Mouse (Mus musculus): ENCODE measurements around the gene BC052040. TPM values are rescaled to one million over a fixed set of nuclear protein-coding genes. Genes with fewer than 3 reads are reported as not detected.

The BC052040 gene
- total RNA-seq (2015; ENCODE audit: low replicate concordance) (2.9 and 5.6 TPM in 2 replicates), total RNA-seq (2017; ENCODE audit: low replicate concordance) (2.2 and 2.6 TPM in 2 replicates)

DNA sequence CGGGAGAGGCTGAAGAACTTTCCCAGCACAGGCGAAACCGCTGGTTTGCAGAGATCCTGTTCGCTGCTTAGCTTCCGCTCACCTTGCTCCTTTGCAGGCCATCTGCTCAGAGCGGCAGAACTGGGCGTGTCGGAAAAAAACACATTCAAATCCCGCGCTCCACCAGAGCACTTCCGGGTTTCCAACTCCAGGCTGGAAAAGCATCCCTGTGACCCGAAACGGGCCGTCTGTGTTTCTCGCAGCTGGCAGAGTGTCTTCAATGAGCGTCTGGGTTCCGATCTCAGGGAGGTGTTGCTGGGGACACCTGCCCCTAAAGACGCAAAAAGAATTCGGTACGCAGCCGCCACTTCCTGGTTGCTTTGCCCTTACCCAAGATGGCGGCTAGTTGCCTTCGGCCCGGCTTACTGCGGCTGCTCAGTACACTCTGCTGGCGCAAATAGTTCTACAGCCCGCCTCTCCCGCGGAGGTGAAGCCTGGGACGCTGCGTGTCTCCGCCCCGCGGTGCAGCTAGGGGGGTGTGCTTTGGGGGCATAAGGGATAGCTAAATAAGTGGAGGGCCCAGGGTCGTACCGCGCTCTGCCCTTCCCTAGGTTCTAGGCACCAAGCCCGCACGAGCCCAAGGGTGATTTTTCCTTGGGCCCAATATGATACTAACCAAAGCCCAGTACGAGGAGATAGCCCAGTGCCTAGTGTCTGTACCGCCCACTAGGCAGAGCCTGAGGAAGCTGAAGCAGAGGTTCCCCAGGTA lies at the start of gene BC052040:
TSS of gene BC052040 (plus strand) at position 476 of the 748 bp plus-strand sequence.
- ATAC-seq (replicated peaks; ENCODE audit: low FRiP score, poor library complexity, severe bottlenecking): peak; percentile 98

DNA sequence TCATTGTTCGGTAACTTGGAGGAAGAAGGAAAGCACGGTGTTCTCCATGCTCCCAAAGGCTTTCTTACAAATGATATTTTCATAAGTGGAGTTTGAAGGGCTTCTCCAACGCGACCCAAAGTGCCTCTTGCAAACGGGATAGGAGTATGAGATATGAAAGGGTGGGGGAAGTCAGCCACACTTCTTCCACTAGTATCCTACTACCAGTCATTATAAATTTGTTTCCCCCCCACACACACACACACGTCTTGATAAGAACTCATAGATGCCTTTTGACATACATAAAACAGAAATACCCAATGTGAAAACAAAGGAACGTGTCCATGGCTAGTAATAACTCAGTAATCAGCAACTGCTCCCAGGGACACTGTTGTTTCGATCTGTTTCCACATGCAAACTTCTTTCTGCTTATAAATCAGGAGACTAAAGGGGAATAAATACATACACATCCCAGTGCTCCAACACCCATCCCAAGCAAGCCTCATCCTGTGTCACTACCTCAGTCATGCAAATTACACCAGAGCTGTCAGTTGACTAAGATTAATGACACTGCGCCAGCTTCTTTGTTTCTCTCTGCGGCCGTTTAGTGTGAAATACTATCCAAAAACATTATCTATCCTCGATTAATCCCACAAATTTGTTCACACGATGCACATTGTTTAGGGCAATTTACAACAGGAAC lies 43.4 kb upstream of the BC052040 start:
- ATAC-seq (replicated peaks; ENCODE audit: low FRiP score, poor library complexity, severe bottlenecking): no peak

DNA sequence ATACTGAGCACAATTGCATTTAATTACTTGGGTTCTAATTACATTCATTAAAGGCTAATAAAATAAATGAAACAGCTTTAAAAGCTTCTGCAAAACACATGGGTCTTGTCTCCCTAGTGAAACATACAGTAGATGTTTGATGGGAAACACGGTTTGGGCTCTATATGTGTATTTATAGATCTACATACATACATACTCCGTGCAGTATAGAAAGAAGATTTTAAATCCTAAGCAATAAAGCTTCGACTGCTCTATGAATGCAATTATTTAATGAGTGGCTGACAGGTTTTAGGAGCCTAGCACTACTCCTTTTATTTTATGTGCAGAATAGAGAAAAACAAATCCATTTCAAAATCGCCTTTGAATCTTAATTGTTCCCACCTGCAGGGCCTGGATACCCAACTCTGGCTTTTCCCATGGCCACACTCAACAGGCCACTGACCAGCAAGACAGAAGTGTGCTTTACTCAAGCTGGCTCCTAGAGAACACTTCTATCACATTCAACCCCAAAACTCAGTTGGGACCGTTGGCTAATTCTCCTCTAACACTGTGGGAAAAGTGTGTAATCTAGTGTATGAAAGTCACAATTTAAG lies 42.7 kb upstream of the BC052040 start:
- ATAC-seq (replicated peaks; ENCODE audit: low FRiP score, poor library complexity, severe bottlenecking): no peak

DNA sequence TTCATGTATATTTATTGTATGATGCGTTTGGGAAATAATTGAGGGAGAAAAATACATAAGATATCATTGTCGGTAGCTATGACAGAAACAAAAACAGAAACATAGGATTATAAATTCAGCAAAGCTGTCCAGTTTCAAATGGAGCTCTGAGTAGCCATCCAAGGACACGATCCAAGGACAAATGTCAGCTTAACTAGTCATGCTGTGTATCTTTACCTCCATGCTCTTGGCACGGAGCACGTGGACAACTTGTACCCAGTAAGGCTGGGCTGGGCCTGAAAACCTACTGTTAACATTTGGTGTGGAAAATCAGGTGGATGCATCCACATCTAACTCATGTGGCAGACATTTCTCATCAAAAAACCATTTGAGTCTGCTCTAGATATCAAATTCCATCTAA lies 41.8 kb upstream of the BC052040 start:
- ATAC-seq (replicated peaks; ENCODE audit: low FRiP score, poor library complexity, severe bottlenecking): no peak

DNA sequence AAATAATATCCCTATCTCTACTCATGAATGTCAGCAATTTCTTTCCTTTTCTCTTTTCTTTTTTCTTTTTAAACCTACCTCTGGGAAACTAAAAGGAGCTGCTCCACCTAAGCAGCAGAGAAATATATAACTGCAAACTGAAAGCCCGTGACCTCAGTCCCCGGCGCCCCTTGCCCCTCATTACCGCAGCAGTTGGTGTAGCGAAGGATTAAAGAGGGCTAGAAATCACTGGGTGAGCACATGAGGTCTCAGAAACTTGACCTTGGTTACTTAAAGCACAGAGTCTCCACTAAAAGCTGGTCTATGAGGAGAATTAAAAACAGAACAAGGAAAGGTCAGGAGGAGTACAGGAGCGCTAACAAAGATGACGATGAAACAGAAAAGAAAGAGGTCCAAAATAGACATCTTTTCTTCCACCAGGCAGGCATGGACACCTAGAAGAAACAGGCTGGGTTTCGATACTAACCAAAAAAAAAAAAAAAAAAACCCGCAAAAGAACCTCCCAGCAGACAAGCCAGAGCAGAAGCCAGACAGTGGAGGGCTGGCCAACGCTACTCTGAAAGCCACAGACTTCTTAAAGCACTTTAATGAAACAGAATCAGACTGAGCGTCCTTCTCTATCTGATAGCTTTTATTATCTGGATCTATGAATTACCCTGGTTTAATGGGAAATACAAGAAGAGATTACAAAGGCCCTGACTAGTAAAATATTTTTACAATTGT lies 39.0 kb upstream of the BC052040 start:
- no peak for ATAC-seq (replicated peaks; ENCODE audit: low FRiP score, poor library complexity, severe bottlenecking)

DNA sequence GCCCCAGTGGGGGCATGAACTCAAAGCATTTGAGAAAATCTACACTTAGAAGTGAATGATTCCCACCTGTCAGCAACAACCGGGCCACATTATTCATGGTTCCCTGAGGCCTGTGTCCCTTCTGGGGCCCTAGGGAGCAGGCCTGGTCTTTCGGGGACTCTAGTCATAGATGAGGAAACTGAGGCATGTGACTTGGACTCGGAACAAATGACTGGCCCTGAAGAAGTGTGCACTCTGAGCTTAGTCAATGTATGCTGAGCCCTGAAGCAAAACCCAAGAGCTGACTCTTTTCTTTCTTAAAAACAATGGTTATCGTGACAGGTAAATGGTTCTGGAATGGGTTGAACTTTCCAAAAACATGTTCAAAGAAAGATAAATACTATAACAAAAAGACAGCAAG lies 38.3 kb upstream of the BC052040 start:
- ATAC-seq (replicated peaks; ENCODE audit: low FRiP score, poor library complexity, severe bottlenecking): no peak

DNA sequence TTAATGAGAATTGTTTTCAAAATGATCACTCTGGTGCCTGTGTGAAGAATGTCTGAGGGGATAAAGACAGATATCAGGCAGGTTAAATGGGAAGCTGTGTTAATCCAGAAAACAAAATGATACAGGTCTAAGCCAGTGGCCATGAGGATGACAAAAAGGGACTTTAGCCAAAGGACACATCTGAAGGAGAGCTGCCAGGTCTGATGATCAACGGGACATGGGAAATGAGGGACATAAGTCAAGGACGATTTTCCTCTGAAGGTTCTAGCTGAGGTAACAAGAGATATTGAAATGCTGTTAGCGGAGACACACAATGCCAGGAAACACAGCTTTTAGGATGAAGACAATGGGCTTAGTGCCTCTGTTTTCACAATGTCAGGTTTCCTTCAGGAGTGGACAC lies 29.6 kb upstream of the BC052040 start:
- no peak for ATAC-seq (replicated peaks; ENCODE audit: low FRiP score, poor library complexity, severe bottlenecking)

DNA sequence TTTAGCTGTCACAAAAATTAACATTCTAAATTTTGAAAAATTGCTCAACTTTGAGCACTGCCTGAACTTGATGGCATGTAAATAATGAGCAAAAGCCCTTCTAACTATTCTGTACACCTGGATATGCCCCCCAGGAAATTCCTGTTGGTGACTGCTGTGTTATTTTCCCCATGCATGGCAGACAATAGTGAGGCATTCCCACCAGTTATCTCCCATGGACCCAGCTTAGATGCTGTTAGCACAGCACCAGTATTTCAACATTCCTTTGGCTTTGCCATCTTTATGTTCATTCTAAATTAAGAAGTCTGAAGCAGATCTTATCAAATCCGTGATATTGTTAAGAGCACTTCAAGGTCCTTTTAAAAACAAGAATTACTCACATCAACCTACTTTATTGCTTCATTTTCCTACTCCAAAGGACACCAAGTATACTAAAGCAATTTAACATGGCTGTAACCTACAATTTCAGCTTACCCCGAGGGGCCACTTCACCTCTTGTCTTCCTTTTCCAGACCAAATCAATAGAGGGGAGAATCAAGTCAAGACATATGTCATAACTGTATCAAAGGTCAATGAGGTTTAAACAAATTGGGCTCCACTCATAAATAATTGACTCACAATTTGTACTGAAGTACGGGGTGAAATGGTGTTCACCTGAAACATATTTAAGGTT lies 19.2 kb upstream of the BC052040 start:
- ATAC-seq (replicated peaks; ENCODE audit: low FRiP score, poor library complexity, severe bottlenecking): no peak

DNA sequence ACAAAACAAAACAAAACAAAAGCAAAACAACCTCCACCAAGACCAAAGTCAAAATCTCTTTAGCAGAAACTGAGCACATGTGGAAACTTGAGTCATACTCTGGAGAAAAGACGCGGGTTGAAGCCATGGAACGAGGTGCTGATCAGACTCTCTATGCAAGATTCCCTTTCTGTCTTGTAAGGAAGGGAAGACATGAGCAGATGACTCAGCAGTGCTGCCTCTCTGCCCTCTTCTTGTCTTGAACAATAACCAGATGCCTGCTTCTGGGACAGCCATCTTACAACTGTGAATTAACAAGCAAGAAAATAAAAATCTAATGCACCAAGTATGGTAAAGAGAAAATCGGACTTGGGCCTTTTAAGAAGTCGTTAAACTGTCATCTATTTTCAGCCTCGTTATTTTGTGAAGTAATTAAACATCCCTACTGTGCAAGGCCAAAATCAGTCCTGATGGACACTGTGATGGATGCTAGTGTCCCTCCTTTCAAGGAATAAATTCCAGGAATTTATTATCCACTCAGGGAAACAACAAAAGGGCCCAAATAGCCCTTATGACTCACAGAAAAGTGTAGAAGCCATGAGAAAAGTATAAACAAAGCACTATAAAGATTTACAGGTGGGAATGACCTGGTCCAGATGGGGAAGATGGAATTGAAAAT lies 18.0 kb upstream of the BC052040 start:
- no peak for ATAC-seq (replicated peaks; ENCODE audit: low FRiP score, poor library complexity, severe bottlenecking)

DNA sequence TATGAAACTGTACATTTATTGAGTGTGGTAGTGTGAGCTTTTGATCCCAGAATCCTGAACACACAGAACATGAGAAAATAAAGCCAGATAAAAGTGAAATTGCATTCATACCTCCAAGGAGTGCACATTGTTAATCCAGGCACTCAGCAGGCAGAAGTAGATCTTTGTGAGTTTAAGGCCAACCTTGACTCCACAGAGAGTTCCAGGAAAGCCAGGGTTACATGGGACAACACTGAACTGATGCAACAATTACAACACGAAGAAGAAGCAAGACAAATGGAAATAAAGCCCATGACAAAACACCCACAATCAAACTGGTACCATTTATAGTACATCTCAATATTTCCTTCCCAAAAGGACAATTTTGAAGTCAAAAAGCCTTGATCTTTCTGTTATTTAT lies 9.5 kb upstream of the BC052040 start:
- no peak for ATAC-seq (replicated peaks; ENCODE audit: low FRiP score, poor library complexity, severe bottlenecking)

DNA sequence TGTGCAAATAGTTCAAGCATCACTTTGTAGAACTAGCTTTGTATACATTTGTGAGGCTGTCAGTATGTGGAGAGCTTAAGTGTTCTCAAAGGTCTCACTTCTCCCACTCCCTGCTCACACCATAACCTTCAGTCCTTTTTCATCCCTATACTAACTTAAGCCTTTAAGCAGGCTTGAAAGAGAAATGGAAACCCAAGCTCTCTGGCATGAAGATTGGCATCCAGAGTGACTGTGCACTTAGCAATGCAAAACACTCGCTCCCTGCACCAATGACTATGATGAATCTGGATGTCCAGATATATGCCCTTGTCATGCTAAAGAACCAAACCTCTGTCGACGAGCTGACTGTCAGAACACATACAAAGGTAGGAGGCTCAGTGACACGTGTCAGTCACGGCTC lies 6.7 kb upstream of the BC052040 start:
- ATAC-seq (replicated peaks; ENCODE audit: low FRiP score, poor library complexity, severe bottlenecking): no peak

DNA sequence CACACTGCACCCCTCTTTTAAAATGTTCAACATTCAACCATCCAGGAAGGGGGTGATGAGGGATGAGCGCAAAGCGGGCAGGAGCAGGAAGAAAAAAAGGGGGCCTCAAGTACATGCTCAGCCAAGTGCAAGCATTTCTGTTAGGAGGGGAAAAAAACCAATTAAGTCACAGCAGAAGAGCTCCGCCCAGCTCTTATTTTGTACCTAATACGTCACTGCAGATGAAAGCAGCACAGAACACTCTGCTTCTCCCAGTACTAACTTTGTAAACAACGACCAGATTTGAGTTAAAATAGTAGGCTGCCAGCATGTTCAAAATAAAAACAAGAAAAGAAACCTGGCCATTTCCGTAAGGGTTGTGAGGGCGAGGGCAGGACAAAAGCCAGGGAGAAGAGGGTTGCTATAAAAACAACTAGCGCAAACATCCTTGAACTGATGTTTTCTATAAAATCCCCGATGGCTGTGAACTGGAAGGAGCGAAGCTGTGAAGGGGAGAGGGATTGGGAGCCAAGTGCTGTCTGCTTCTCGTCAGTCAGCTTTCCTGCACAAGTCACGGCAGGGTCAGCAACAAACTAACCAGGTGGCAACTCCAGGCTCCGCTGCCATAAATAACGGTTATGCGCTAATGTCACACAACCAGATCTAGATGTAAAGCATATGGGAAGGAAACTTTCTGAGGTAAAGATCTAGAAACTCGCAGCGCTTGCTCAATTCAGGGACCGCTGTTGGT lies 2.2 kb upstream of the BC052040 start:
- ATAC-seq (replicated peaks; ENCODE audit: low FRiP score, poor library complexity, severe bottlenecking): no peak

DNA sequence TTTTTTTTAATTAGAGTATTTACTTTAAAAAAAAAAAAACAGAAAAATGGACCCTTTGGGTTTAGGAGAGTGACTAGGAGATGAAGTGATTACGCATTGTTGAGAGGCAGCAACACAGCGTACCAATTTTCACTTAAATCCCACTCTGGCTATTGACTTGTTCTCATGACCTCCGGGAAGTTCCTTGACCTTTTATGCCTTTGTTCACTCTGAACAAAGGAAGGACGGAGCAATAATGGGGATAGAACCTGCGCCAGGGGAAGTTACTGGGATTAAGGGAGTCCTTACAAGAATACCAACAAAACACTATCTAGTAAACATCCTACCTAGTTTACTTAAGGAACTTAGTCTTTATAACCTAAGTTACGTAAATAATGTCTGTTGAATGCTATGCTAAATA lies 1.5 kb upstream of the BC052040 start:
- ATAC-seq (replicated peaks; ENCODE audit: low FRiP score, poor library complexity, severe bottlenecking): no peak

DNA sequence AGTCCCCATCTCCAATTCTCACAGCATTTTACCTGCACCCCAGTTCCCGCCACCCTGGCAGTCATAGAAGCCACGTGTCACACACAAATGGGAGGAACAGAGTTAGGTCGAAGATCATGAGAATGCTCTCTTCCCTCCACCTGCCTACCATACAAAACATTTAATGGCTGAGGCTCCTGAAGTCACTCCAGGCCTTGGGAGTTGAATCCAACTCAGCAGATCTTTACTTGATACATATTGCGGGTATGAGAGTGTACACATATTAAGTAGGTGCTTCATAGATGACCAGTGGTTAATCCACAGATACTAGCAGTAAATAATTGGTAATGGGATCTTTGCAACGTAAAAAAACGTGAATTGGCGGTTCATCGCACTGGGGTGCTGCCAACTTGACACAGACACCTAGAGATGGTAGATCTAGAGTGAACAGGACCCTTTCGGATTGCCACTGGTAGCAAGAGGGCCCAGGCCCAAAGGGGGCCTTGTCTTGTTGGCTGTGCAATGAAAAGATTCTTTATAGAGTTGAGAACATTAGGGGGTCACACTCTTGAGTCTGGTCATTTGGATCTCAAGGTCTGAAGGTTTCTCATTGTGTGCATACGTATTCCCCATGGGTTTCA lies 583 bp downstream of the BC052040 start:
- ATAC-seq (replicated peaks; ENCODE audit: low FRiP score, poor library complexity, severe bottlenecking): no peak

DNA sequence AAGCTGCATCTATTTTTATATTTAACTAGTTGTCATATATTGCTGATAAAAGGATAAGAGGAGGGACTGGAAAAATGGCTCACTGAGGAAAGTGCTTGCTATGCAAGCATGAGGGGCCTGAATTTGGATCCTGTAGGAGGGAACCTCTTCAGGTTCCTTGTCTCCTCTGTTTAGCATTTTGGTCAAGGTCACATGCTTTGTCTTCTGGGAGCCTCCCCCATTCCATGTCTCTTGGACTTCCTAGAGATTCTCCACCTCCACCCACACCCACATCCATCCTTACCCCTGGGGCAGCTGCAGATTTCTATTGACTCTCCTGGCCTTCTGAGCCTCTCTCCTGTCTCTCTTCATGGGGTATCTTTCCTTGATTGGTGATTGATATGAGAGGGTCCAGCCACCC lies 2.3 kb downstream of the BC052040 start:
- ATAC-seq (replicated peaks; ENCODE audit: low FRiP score, poor library complexity, severe bottlenecking): no peak

DNA sequence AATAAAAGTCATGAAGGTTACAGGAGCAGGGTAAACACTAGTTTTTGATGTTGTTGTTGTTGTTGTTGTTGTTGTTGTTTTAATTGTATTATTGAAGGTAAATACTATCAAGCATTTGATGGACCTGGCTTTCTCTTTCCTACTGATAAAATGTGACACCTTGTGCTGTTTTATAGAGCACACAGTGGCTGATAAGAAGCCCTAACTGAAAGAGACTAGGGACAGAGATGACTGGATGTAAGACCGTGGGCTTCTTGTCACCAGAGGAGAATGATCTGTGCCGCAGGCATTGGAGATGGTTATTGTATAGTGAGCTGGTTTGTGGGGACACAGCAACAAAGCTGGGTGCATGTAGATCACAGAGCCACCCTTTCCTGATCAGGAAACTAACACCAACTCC lies 9.1 kb downstream of the BC052040 start:
- ATAC-seq (replicated peaks; ENCODE audit: low FRiP score, poor library complexity, severe bottlenecking): no peak

DNA sequence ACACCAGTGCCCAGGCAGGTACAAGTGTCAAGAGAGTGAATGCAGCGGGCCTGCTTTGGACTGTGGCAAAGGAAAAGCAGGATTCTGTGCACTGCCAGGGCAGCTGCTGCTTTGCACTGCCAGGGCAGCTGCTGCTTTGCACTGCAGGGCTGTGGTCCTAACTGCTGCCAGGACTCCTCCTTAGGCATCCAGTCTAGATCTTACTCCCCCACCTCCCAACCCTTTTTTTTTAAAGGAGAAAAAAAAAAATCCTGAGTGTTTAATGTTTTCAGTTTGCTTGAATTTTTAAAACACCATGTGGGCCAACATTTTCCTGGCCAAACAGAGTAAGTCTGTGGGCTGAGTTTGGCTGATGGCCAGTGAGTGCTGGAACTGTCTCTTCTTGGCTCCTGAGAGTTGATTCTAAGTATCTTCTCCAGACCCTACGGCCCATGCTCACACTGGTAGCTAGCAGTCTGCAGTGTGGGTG lies 11.2 kb downstream of the BC052040 start:
- ATAC-seq (replicated peaks; ENCODE audit: low FRiP score, poor library complexity, severe bottlenecking): no peak

DNA sequence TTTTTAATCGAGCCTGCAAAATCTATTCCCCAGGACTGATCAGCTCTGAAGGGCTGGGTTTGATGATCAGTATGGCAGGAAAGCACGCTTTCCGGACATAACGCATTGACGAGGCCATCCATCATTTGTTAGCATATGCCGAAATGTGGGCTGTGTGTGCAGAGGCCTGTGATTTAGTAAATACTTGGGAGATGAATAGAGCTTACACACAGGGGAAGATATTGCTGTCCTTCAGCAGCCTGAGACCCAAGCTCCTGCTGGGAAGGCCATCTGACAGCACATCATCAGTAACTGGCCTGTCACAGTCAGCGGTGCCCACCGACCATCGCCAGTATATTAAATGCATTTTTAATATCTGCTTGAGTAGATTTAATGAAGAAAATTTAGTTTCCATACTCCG lies 15.5 kb downstream of the BC052040 start:
- no peak for ATAC-seq (replicated peaks; ENCODE audit: low FRiP score, poor library complexity, severe bottlenecking)
